Mouse (Mus musculus): Measurements from ENCODE around the gene Avpi1. TPM values are rescaled to one million over a fixed set of nuclear protein-coding genes. Genes with fewer than 3 reads are reported as not detected.
A peak's percentile ranks its signal among the peaks of the same experiment; 100 is the strongest.

The Avpi1 gene
- total and polyA plus RNA-seq, 3 experiments = 49.5 to 53.3 TPM; not detected in 1

DNA sequence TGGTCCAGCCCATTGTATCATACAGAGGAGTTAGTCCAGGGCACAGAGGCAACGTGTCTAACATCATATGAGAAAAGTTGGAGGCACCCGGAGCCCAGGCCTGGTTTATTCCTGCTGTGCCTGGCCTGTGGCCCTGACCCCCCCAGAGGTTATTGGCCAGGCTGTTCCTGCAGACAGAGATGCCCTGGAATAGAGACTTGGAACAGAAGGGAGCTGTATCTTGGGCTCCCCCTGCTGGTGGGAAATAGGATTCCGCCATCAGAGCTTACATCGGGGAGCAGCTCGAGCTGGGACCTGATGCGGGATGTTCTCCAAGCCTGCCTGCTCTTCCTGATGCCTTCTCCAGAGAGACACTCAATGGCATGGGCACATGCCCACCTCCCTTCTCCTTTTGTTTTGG, 23.1 kb upstream of the Avpi1 start:
- Histone ChIP-seq H3K27me3 (ENCODE audit: control insufficient read depth in 1 of 2, insufficient read depth in 2 of 2, low read length in 2 of 2) (no peaks in the 10 kb centered on the region), H3K4me1 (ENCODE audit: control insufficient read depth in 1 of 2, insufficient read depth in 2 of 2, low read length in 2 of 2) (peaks cover under 1 to 18% of the 10 kb centered on the region in 2 experiments; a peak in 3 of 4 replicates), H3K27ac (ENCODE audit: control insufficient read depth, low read depth, low read length) (no peak overlapping the region), H3K4me3 (ENCODE audit: control insufficient read depth in 1 of 2, insufficient read depth in 1 of 2, low read depth in 2 of 2, low read length in 2 of 2) (no peak overlapping the region), H3K9ac (ENCODE audit: control insufficient read depth, low read depth, low read length, poor library complexity, severe bottlenecking) (no peak overlapping the region), H3K9me3 (replicated peaks; ENCODE audit: insufficient read depth, low read length) (no peaks in the 10 kb centered on the region), H3K36me3 (ENCODE audit: control insufficient read depth in 1 of 2, insufficient read depth in 2 of 2, low read length in 2 of 2) (no peaks in the 10 kb centered on the region; a peak in 1 of 4 replicates), H3K79me2 (ENCODE audit: control insufficient read depth, insufficient read depth, low read length, poor library complexity) (peaks cover 2% of the 10 kb centered on the region; the same call in 1 of the 2 replicates)
- peak; percentile 91 for DNase-seq (ENCODE audit: low read depth, low spot score)
- TF ChIP-seq SIN3A (IDR thresholded peaks at IDR 0.05; ENCODE audit: low read length) (0 out of 2 replicates have a peak, but pooled peaks have one; percentile 20), ZC3H11A (IDR thresholded peaks at IDR 0.05; ENCODE audit: low read depth, low read length) (peak; percentile 82), ZNF384 (IDR thresholded peaks at IDR 0.05; ENCODE audit: low read depth, low read length) (peak; percentile 64; the same call in 1 of the 2 replicates), HCFC1 (IDR thresholded peaks at IDR 0.05; ENCODE audit: low read depth, low read length) (no peak), CHD2 (IDR thresholded peaks at IDR 0.05; ENCODE audit: low read length) (no peak), CHD1 (IDR thresholded peaks at IDR 0.05; ENCODE audit: low read depth, low read length) (no peak), POLR2AphosphoS5 (IDR thresholded peaks at IDR 0.05; ENCODE audit: borderline replicate concordance, low read depth, low read length) (no peak), MAFK (IDR thresholded peaks at IDR 0.05; ENCODE audit: borderline replicate concordance, low read depth, low read length) (no peak), USF2 (IDR thresholded peaks at IDR 0.05; ENCODE audit: borderline replicate concordance in 1 of 2, insufficient read depth in 1 of 2, low read depth in 1 of 2, low read length in 2 of 2) (no peak), SMC3 (IDR thresholded peaks at IDR 0.05; ENCODE audit: low read depth, low read length) (peak; percentile 91), NELFE (IDR thresholded peaks at IDR 0.05; ENCODE audit: low read depth, low read length) (no peak), KAT2A (conservative IDR thresholded peaks at IDR 0.05; ENCODE audit: low read depth, low read length) (no peak), RCOR1 (IDR thresholded peaks at IDR 0.05; ENCODE audit: low read depth, low read length) (0 out of 2 replicates have a peak, but pooled peaks have one; percentile 20), RAD21 (IDR thresholded peaks at IDR 0.05; ENCODE audit: low read depth, low read length) (peak; percentile 89), JUND (IDR thresholded peaks at IDR 0.05; ENCODE audit: low read depth, low read length) (no peak), CTCF (IDR thresholded peaks at IDR 0.05 in 2 of 3, conservative IDR thresholded peaks at IDR 0.05 in 1 of 3; ENCODE audit: control insufficient read depth in 1 of 3, insufficient read depth in 1 of 3, low read depth in 2 of 3, low read length in 3 of 3, poor library complexity in 1 of 3, severe bottlenecking in 1 of 3) (peak; percentile 93 to 99 (median 95))

DNA sequence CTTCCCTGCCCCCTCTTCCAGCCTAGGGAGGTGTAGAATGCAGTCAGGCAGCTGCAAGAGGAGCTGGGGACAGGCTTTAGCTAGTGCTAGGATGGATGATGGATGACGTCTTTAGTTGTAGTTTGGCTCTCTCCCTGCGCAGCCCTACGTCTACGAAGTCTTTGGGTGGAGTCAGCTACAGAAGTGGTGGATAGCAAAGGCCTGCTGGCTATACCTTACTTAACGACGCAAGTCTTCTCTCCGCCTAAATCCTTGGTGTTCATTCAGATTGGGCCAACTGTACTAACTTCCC, 19.7 kb upstream of the Avpi1 start:
- Histone ChIP-seq H3K9me3 (replicated peaks; ENCODE audit: insufficient read depth, low read length) (no peaks in the 10 kb centered on the region), H3K79me2 (ENCODE audit: control insufficient read depth, insufficient read depth, low read length, poor library complexity) (peaks cover 2% of the 10 kb centered on the region; the same call in 1 of the 2 replicates), H3K4me1 (ENCODE audit: control insufficient read depth in 1 of 2, insufficient read depth in 2 of 2, low read length in 2 of 2) (peaks cover 3 to 26% of the 10 kb centered on the region in 2 experiments; a peak in 3 of 4 replicates), H3K27ac (ENCODE audit: control insufficient read depth, low read depth, low read length) (no peak overlapping the region), H3K4me3 (ENCODE audit: control insufficient read depth in 1 of 2, insufficient read depth in 1 of 2, low read depth in 2 of 2, low read length in 2 of 2) (peak overlapping the region; percentile 59 to 65), H3K27me3 (ENCODE audit: control insufficient read depth in 1 of 2, insufficient read depth in 2 of 2, low read length in 2 of 2) (no peaks in the 10 kb centered on the region), H3K36me3 (ENCODE audit: control insufficient read depth in 1 of 2, insufficient read depth in 2 of 2, low read length in 2 of 2) (no peaks in the 10 kb centered on the region; a peak in 1 of 4 replicates), H3K9ac (ENCODE audit: control insufficient read depth, low read depth, low read length, poor library complexity, severe bottlenecking) (peak overlapping the region; percentile 65; the same call in 1 of the 2 replicates)
- no peak for TF ChIP-seq ZKSCAN1 (IDR thresholded peaks at IDR 0.05; ENCODE audit: low read depth, low read length)
- TF ChIP-seq ZNF384 (IDR thresholded peaks at IDR 0.05; ENCODE audit: low read depth, low read length) = no peak
- no peak for TF ChIP-seq MAZ (IDR thresholded peaks at IDR 0.05; ENCODE audit: low read depth, low read length)
- TF ChIP-seq MXI1 (IDR thresholded peaks at IDR 0.05; ENCODE audit: low read depth, low read length) = no peak
- no peak for TF ChIP-seq ZMIZ1 (IDR thresholded peaks at IDR 0.05; ENCODE audit: low read depth, low read length)
- no peak for TF ChIP-seq POLR2AphosphoS5 (IDR thresholded peaks at IDR 0.05; ENCODE audit: borderline replicate concordance, low read depth, low read length)
- no peak for TF ChIP-seq SIN3A (IDR thresholded peaks at IDR 0.05; ENCODE audit: low read length)
- TF ChIP-seq USF1 (IDR thresholded peaks at IDR 0.05; ENCODE audit: low read depth, low read length) = no peak
- no peak for TF ChIP-seq JUND (IDR thresholded peaks at IDR 0.05; ENCODE audit: low read depth, low read length)
- TF ChIP-seq USF2 (IDR thresholded peaks at IDR 0.05; ENCODE audit: borderline replicate concordance in 1 of 2, insufficient read depth in 1 of 2, low read depth in 1 of 2, low read length in 2 of 2) = no peak
- no peak for TF ChIP-seq ZC3H11A (IDR thresholded peaks at IDR 0.05; ENCODE audit: low read depth, low read length)
- no peak for DNase-seq (ENCODE audit: low read depth, low spot score)
